Mouse (Mus musculus) midbrain, postnatal 0 days (tissue): Measurements from ENCODE around the gene Cnmd. TPM values are rescaled to one million over a fixed set of nuclear protein-coding genes. Genes with fewer than 3 reads are reported as not detected.

Experiments
- ATAC-seq: fragments of 200-750 bp; cut with Nextera tagmentation; 2 replicates; pipeline ENCODE4 v1.8.0; 2017; ENCODE audit warnings: moderate number of reproducible peaks, mild to moderate bottlenecking, moderate TSS enrichment, moderate library complexity; ENCODE audit not compliant: low FRiP score
- DNase-seq: peaks from one replicate; pipeline ENCODE4 v3.0.0-alpha.2; 2015; ENCODE audit warnings: low spot score
- H3K27ac ChIP-seq: fragments of 300-500 bp; sonication (generic); 2 replicates; pipeline ENCODE4 v1.5.1; 2014; ENCODE audit warnings: low read depth, mild to moderate bottlenecking, low read length, mixed read lengths
- H3K27me3 ChIP-seq: fragments of 300-500 bp; sonication (generic); 2 replicates; pipeline ENCODE4 v1.6.1; 2014; ENCODE audit warnings: low read length, control low read depth, mixed read lengths; ENCODE audit not compliant: insufficient read depth
- H3K36me3 ChIP-seq: fragments of 300-500 bp; sonication (generic); 2 replicates; pipeline ENCODE4 v1.6.1; 2014; ENCODE audit warnings: low read length, control low read depth, mixed read lengths; ENCODE audit not compliant: insufficient read depth
- H3K4me1 ChIP-seq: fragments of 300-500 bp; sonication (generic); 2 replicates; pipeline ENCODE4 v1.6.1; 2014; ENCODE audit warnings: mild to moderate bottlenecking, control low read depth, antibody characterized with exemption, low read length, mixed read lengths; ENCODE audit not compliant: insufficient read depth
- H3K4me2 ChIP-seq: fragments of 300-500 bp; sonication (generic); 2 replicates; pipeline ENCODE4 v1.6.1; 2014; ENCODE audit warnings: low read depth, mild to moderate bottlenecking, low read length, mixed read lengths; ENCODE audit not compliant: poor library complexity, severe bottlenecking
- H3K4me3 ChIP-seq: fragments of 300-500 bp; sonication (generic); 2 replicates; pipeline ENCODE4 v1.5.1; 2014; ENCODE audit warnings: low read depth, mild to moderate bottlenecking, low read length, moderate library complexity
- H3K9ac ChIP-seq: fragments of 300-500 bp; sonication (generic); replicated peaks from 2 replicates; pipeline ENCODE4 v1.6.1; 2014; ENCODE audit warnings: mild to moderate bottlenecking, low read length, moderate library complexity, mixed read lengths; ENCODE audit not compliant: poor library complexity, severe bottlenecking
- H3K9me3 ChIP-seq: fragments of 300-500 bp; sonication (generic); 2 replicates; pipeline ENCODE4 v1.6.1; 2016; ENCODE audit warnings: low read length, control low read depth
- CTCF ChIP-seq: IDR thresholded peaks from 2 replicates; pipeline ENCODE4 v1.5.1; 2016; ENCODE audit warnings: antibody characterized with exemption, mild to moderate bottlenecking
- WGBS: fragments of 180-500 bp; shearing (Covaris S2); extraction: QIAGEN DNeasy Blood & Tissue Kit; methylation state at CpG from one replicate; pipeline ENCODE4 v1.1.7; 2014; 5-methylcytosine and 5-hydroxymethylcytosine counted together
- polyA plus RNA-seq: library from polyadenylated mRNA; unstranded; fragments of >200 nt; fragmentation: Nextera tagmentation; extraction: Ambion mirVana; gene quantifications from 2 replicates; pipeline ENCODE4 v1.2.1, GENCODE M21; 2015
- total RNA-seq: library from RNA; depleted of rRNA; stranded (reverse); fragments of >200 nt; gene quantifications from 2 replicates; pipeline ENCODE4 v1.2.3, GENCODE M21; 2014; rRNA removed

Gene Cnmd
- total and polyA plus RNA-seq, 2 experiments from 2014 or later = 3.1 to 4.0 TPM

DNA sequence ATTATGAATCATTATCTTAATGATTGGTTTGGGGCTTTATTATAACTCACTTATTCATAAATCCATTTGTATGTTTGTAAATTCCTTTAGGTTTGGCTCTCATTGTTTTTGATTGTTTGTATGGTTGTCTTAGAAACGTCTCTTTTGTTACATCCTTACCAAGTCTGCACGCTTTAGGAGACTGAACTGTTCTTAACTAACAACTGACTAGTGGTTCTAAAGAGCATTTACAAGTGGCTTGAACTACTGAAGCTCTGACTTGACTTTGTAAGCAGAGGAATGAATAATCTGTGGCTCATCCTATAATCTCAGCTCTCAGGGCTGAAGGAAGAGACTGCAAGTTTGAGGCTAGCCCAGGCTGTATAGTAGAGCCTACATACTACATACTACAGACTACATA lies 70.4 kb downstream of the Cnmd start:
- H3K4me2 ChIP-seq = no peak overlapping the region
- peaks cover 12% of the 10 kb centered on the region for H3K4me1 ChIP-seq
- WGBS = 93% methylated on average over 2 of the region's 2 CpGs
- H3K27me3 ChIP-seq = no peaks in the 10 kb centered on the region
- H3K27ac ChIP-seq = no peak overlapping the region
- H3K4me3 ChIP-seq = no peak overlapping the region
- no peak for TF ChIP-seq CTCF
- ATAC-seq (no peak), DNase-seq (no peak)
- H3K9ac ChIP-seq = no peak overlapping the region
- 0 out of 2 replicates have a peak, but pooled peaks cover 3% of the 10 kb centered on the region for H3K36me3 ChIP-seq
- no peaks in the 10 kb centered on the region for H3K9me3 ChIP-seq

DNA sequence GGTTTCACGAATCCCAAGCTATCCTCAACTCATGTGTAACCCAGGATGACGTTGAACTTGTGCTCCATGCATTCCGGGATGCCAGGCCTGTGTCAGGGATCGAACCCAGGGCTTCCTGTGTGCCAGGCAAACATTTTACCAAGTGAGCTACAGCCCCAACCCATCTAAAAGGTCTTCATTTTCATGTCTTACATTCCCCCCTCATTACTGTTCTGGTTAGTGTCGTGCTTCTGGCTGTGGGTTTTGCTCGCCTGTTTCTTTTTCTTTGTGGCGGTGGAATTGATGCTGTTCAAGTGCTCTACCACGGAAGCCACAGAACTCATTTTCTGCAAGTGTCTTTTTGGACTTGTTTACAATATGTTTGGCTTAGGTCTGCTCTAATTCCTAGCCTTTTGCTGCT lies 71.1 kb downstream of the Cnmd start:
- H3K4me2 ChIP-seq = no peak overlapping the region
- no peak overlapping the region for H3K9ac ChIP-seq
- H3K9me3 ChIP-seq = no peaks in the 10 kb centered on the region
- ATAC-seq = no peak
- H3K36me3 ChIP-seq = 0 out of 2 replicates have a peak, but pooled peaks cover 3% of the 10 kb centered on the region
- no peak overlapping the region for H3K4me3 ChIP-seq
- peaks cover 14% of the 10 kb centered on the region for H3K4me1 ChIP-seq
- H3K27ac ChIP-seq = no peak overlapping the region
- no peak for TF ChIP-seq CTCF
- 97% methylated on average over 8 of the region's 8 CpGs for WGBS
- DNase-seq = no peak
- H3K27me3 ChIP-seq = no peaks in the 10 kb centered on the region

DNA sequence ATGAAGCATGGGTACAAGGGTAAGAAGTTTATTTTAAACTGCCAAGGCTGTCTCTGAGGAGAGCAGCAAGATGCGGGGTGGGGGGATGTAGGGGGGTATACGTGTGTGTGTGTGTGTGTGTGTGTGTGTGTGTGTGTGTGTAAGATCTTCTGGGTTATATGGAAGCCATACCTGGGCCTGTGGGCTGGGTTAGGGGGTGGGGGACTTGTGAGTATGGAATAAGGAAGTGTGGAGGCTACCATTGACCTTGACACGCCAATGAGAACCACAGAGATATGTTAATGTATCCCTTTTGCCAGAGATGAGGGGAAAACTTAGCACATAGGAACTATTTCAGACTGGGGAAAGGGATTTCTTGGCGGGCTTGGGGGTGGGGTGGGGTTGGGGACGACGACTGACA lies 72.6 kb downstream of the Cnmd start:
- DNase-seq = no peak
- TF ChIP-seq CTCF = no peak
- Histone ChIP-seq H3K27ac (no peak overlapping the region), H3K36me3 (no peaks in the 10 kb centered on the region), H3K9me3 (no peaks in the 10 kb centered on the region), H3K27me3 (no peaks in the 10 kb centered on the region), H3K4me2 (no peak overlapping the region), H3K4me1 (peaks cover 14% of the 10 kb centered on the region), H3K4me3 (no peak overlapping the region), H3K9ac (no peak overlapping the region)
- no peak for ATAC-seq
- WGBS = 96% methylated on average over 6 of the region's 6 CpGs

DNA sequence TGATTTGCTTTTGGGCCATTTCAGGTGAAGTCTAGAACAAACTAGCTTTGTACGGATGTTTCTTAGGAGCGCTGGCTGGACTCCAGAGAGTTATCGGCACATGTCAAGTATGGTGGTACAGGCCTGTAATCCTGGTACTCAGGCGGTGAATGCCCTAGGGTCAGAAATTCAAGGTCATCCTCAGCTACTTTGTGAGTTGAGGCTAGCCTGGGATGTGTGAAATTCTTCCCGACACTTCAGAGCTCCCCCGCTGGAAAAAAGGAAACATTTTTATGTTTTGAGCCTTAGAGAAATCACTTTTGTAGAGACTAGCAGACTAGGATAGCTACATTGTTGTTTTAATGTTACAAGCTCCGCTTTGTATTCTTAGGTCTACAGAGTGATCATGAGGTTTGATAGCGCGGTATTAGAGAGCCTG lies 73.4 kb downstream of the Cnmd start:
- Histone ChIP-seq H3K27ac (no peak overlapping the region), H3K4me1 (peaks cover 14% of the 10 kb centered on the region), H3K9me3 (no peaks in the 10 kb centered on the region), H3K9ac (peak overlapping the region; percentile 71; the same call in 1 of the 2 replicates), H3K27me3 (no peaks in the 10 kb centered on the region), H3K36me3 (no peaks in the 10 kb centered on the region), H3K4me2 (peak overlapping the region; percentile 77), H3K4me3 (peak overlapping the region; percentile 68)
- no peak for TF ChIP-seq CTCF
- DNase-seq (no peak), ATAC-seq (no peak)
- WGBS = 90% methylated on average over 9 of the region's 9 CpGs

DNA sequence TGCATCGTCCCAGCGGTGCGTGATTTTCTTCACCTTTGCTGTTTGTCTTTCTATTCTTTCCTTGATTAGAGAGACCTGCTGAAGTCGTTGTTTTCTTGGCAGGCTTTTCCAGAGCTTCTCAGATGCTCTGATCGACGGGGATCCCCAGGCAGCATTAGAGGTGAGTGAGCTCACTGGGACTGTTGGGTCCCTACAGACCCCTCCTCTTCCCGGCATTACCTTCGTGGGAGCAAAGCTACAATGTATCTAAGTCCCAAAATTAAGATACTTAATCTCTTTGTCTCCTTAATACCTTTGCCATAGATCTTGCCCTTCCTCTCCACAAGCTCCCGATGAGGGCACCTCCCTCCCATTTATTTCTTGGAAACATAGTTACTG lies 74.1 kb downstream of the Cnmd start:
- Histone ChIP-seq H3K27ac (peak overlapping the region; percentile 98), H3K9ac (peak overlapping the region; percentile 71), H3K4me1 (peaks cover 14% of the 10 kb centered on the region), H3K4me2 (peak overlapping the region; percentile 77), H3K27me3 (no peaks in the 10 kb centered on the region), H3K36me3 (no peaks in the 10 kb centered on the region), H3K9me3 (no peaks in the 10 kb centered on the region), H3K4me3 (peak overlapping the region; percentile 68)
- ATAC-seq (peak; percentile 41), DNase-seq (no peak)
- no peak for TF ChIP-seq CTCF
- 0% methylated on average over 9 of the region's 9 CpGs for WGBS

Other genes with a start within 250 kb of the Cnmd start
- gene Kbtbd7, start 235.7 kb downstream of the Cnmd start, total RNA-seq = 36.5 and 39.8 TPM in 2 replicates
- gene Kbtbd7, start 235.7 kb downstream of the Cnmd start, polyA plus RNA-seq = 11.3 TPM in 2 replicates
- gene Kbtbd6, start 210.3 kb downstream of the Cnmd start, total RNA-seq = 2.6 and 4.2 TPM in 2 replicates
- 0.83 and 0.96 TPM in 2 replicates for gene Kbtbd6, start 210.3 kb downstream of the Cnmd start, polyA plus RNA-seq
- 7.2 TPM in 2 replicates for gene Elf1, start 181.0 kb downstream of the Cnmd start, total RNA-seq
- gene Elf1, start 181.0 kb downstream of the Cnmd start, polyA plus RNA-seq = 2.1 and 2.2 TPM in 2 replicates
- 30.5 and 38.1 TPM in 2 replicates for gene Wbp4, start 180.7 kb downstream of the Cnmd start, total RNA-seq
- gene Wbp4, start 180.7 kb downstream of the Cnmd start, polyA plus RNA-seq = 51.6 and 54.2 TPM in 2 replicates
- gene Sugt1, start 74.5 kb downstream of the Cnmd start, total RNA-seq = 19.1 and 36.1 TPM in 2 replicates
- gene Sugt1, start 74.5 kb downstream of the Cnmd start, polyA plus RNA-seq = 86.0 and 87.0 TPM in 2 replicates
- 149 and 150 TPM in 2 replicates for gene Pcdh8, start 109.1 kb upstream of the Cnmd start, total RNA-seq
- gene Pcdh8, start 109.1 kb upstream of the Cnmd start, polyA plus RNA-seq = 49.3 and 50.2 TPM in 2 replicates